ENCODE assay signal across 9 mouse cellular contexts in the genomic region with DNA sequence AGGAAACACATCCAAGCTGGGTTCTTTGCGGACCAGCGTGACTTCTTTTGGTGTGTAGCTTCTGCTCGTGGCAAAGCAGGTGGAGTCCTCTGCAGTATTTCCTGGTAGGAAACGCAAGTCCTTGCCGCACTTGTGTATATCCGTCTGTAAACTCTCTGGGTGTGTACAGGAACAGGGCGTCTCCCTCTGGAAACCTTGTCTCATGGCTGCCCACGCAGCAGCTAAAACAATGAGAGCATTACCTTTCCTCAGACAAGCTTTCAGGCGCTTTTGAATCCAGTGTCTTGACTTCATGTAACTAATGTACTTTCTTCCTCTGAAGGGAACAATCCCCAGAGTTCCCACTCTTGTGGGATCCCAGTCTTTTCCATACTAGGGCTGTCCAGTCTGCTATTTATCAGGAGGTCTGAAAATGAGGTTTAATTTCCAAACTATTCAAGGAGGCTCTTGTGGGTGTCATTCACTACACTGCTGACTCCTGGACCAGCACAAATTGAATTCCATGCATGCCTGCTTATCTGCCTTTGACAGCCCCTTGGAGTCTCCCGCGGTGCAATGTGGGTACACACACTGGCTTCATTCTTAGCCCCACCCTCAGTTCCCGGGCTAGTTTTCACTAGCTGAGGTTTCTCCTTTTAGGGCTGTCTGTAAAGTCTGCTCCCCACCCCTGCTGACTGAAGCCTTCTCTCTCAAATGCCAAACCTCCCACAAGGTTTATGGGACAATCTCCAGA.
A peak's percentile ranks its signal among the peaks of the same experiment; 100 is the strongest.
DNase-seq lines count a peak whose midpoint lies in the region; ATAC-seq and TF ChIP-seq lines count a peak whose summit lies in the region.
"Had no signal": no experiment of that assay in that cellular context is flagged by ENCODE, and none has a peak within 500 bp of the region (broad histone marks: within the 10 kb centered on the region; RNA-seq: fewer than 3 reads in every experiment).

No protein-coding gene starts in this region.

- no peaks in the 10 kb centered on the region for H3K4me1 ChIP-seq in forebrain, embryonic 16.5 days (replicated peaks; ENCODE audit: control insufficient read depth, insufficient read depth, low read length)
- H3K4me1 ChIP-seq in hindbrain, postnatal 0 days (ENCODE audit: insufficient read depth, low read length) = no peaks in the 10 kb centered on the region
- peaks cover 13% of the 10 kb centered on the region for H3K4me1 ChIP-seq in midbrain, embryonic 10.5 days

- H3K4me2 ChIP-seq in forebrain, embryonic 16.5 days (ENCODE audit: low read length) = no peak overlapping the region
- H3K4me2 ChIP-seq in hindbrain, postnatal 0 days (ENCODE audit: low read depth, low read length) = peak overlapping the region; percentile 19; the same call in 1 of the 2 replicates

- ATAC-seq in forebrain, embryonic 16.5 days = peak; percentile 77
- ATAC-seq in hindbrain, postnatal 0 days = peak; percentile 91

- no peak for TF ChIP-seq CTCF in hindbrain, postnatal 0 days (IDR thresholded peaks at IDR 0.05; ENCODE audit: low read depth)

- peak; percentile 6 to 25 for DNase-seq in cerebellum, postnatal 10 days
- no peak for DNase-seq in cerebellum, adult 8-10 months
- DNase-seq in hindbrain, postnatal 0 days (ENCODE audit: low spot score) = peak; percentile 55
- peak; percentile 38 for DNase-seq in midbrain, embryonic 10.5 days (ENCODE audit: low spot score)
- DNase-seq in frontal cortex, postnatal 25 days (ENCODE audit: low spot score in 2 of 2) = no peak
- DNase-seq in adrenal gland, postnatal 36 days = no peak
- DNase-seq in T-cell, adult 2 months (ENCODE audit: low spot score) = no peak

- no peak overlapping the region for H3K9ac ChIP-seq in forebrain, embryonic 16.5 days (replicated peaks; ENCODE audit: low read depth, low read length)
- H3K9ac ChIP-seq in hindbrain, postnatal 0 days (replicated peaks; ENCODE audit: low read length) = no peak overlapping the region

- no peaks in the 10 kb centered on the region for H3K27me3 ChIP-seq in forebrain, embryonic 16.5 days (replicated peaks; ENCODE audit: control insufficient read depth, insufficient read depth, low read length)
- no peaks in the 10 kb centered on the region for H3K27me3 ChIP-seq in hindbrain, postnatal 0 days (ENCODE audit: insufficient read depth, low read length)
- no peaks in the 10 kb centered on the region for H3K27me3 ChIP-seq in midbrain, embryonic 10.5 days (ENCODE audit: low read depth, poor library complexity, severe bottlenecking)

- WGBS in forebrain, embryonic 16.5 days = 55% methylated on average over 12 of the region's 12 CpGs
- 43% methylated on average over 12 of the region's 12 CpGs for WGBS in hindbrain, postnatal 0 days
- 62% methylated on average over 12 of the region's 12 CpGs for WGBS in midbrain, embryonic 10.5 days

- H3K4me3 ChIP-seq in forebrain, embryonic 16.5 days (replicated peaks; ENCODE audit: low read length) = no peak overlapping the region
- no peak overlapping the region for H3K4me3 ChIP-seq in hindbrain, postnatal 0 days (ENCODE audit: low read length)
- no peak overlapping the region for H3K4me3 ChIP-seq in midbrain, embryonic 10.5 days

- H3K27ac ChIP-seq in forebrain, embryonic 16.5 days (ENCODE audit: low read length) = no peak overlapping the region
- no peak overlapping the region for H3K27ac ChIP-seq in hindbrain, postnatal 0 days
- peak overlapping the region; percentile 55; the same call in 1 of the 2 replicates for H3K27ac ChIP-seq in midbrain, embryonic 10.5 days (replicated peaks)
- H3K27ac ChIP-seq: macrophage had no signal

- no peaks in the 10 kb centered on the region for H3K9me3 ChIP-seq in forebrain, embryonic 16.5 days (ENCODE audit: control insufficient read depth, low read length)
- no peaks in the 10 kb centered on the region for H3K9me3 ChIP-seq in hindbrain, postnatal 0 days (ENCODE audit: low read length)
- no peaks in the 10 kb centered on the region for H3K9me3 ChIP-seq in midbrain, embryonic 10.5 days (replicated peaks)

- no peaks in the 10 kb centered on the region for H3K36me3 ChIP-seq in forebrain, embryonic 16.5 days (ENCODE audit: control insufficient read depth, insufficient read depth)
- H3K36me3 ChIP-seq in hindbrain, postnatal 0 days (ENCODE audit: insufficient read depth, low read length) = no peaks in the 10 kb centered on the region
- H3K36me3 ChIP-seq in midbrain, embryonic 10.5 days = no peaks in the 10 kb centered on the region

Comparison
In these comparisons a context has a peak if more than half of its experiments do, and no peak if none do; other contexts are left out.
1. DNase-seq: peak in cerebellum, postnatal 10 days (2 of 2), hindbrain, postnatal 0 days (single experiment) and midbrain, embryonic 10.5 days (single experiment); none in cerebellum, adult 8-10 months (single experiment), frontal cortex, postnatal 25 days (0 of 2), adrenal gland, postnatal 36 days (0 of 2) and T-cell, adult 2 months (single experiment).